Mouse (Mus musculus): ENCODE data around the gene Igsf11. TPM values are rescaled to one million over a fixed set of nuclear protein-coding genes. Genes with fewer than 3 reads are reported as not detected.

Gene Igsf11
- polyA plus RNA-seq, 1 experiment from 2014 or later: 0.21 TPM

DNA sequence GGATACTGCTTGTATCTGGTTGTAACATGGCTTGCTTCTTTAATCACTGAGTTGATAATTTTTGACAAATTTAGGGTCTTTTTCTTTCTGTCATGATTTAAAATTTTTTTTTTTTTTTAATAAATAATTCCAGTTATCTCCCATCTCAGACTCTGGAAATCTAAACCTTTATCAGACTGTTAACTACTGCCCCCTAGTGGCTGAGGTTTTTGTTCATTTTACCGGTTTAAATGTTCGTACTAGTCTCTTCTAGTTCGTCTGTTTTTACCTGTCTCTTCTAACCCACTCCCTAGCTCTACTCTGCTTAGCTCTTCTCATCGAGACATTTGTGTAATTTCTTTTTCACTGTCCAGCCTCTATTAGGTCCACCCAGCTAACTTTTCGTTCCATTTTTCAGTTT is 170.1 kb downstream of the Igsf11 start:
- WGBS: 28% methylated on average over 5 of the region's 5 CpGs

DNA sequence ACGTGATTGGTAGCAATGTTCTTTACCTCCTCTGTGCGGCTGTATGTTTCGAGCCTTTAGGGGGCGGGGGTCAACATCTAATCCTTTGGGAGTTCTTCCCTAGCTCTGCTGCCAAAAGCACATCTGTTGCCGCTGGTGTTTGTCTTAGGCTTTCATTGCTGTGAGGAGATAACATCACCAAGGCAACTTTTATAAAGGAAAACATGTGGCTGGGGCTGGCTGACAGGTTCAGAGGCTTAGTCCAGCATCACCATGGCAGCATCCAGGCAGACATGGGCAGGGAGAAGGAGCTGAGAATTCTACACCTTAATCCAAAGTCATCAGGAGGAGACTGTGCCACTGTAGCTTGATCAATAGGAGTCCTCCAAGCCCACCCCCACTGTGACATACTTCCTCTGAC is 173.1 kb downstream of the Igsf11 start:
- no peaks in the 10 kb centered on the region for H3K9me3 ChIP-seq (replicated peaks; ENCODE audit: control insufficient read depth, low read length)
- WGBS: 33% methylated on average over 5 of the region's 5 CpGs
- H3K4me2 ChIP-seq (ENCODE audit: low read depth, low read length): no peak overlapping the region
- H3K4me1 ChIP-seq (ENCODE audit: control insufficient read depth, insufficient read depth, low read length): no peaks in the 10 kb centered on the region
- 0 out of 2 replicates have a peak, but pooled peaks have one; percentile 23 for ATAC-seq (replicated peaks; ENCODE audit: extremely low read depth, insufficient read depth, low FRiP score)
- no peaks in the 10 kb centered on the region for H3K27me3 ChIP-seq (ENCODE audit: control insufficient read depth, insufficient read depth, low read length)
- H3K9ac ChIP-seq (ENCODE audit: low read length): no peak overlapping the region
- H3K36me3 ChIP-seq (ENCODE audit: control insufficient read depth, insufficient read depth): no peaks in the 10 kb centered on the region
- H3K4me3 ChIP-seq (ENCODE audit: low read length): no peak overlapping the region
- H3K27ac ChIP-seq (ENCODE audit: low read length): no peak overlapping the region

More for the DNA sequence above, 170.1 kb downstream of the Igsf11 start:
- H3K4me3 ChIP-seq (ENCODE audit: low read length): no peak overlapping the region
- no peaks in the 10 kb centered on the region for H3K9me3 ChIP-seq (replicated peaks; ENCODE audit: control insufficient read depth, low read length)
- ATAC-seq (replicated peaks; ENCODE audit: extremely low read depth, insufficient read depth, low FRiP score): no peak
- H3K4me1 ChIP-seq (ENCODE audit: control insufficient read depth, insufficient read depth, low read length): no peaks in the 10 kb centered on the region
- H3K4me2 ChIP-seq (ENCODE audit: low read depth, low read length): no peak overlapping the region
- H3K36me3 ChIP-seq (ENCODE audit: control insufficient read depth, insufficient read depth): no peaks in the 10 kb centered on the region
- H3K9ac ChIP-seq (ENCODE audit: low read length): no peak overlapping the region
- H3K27ac ChIP-seq (ENCODE audit: low read length): no peak overlapping the region
- H3K27me3 ChIP-seq (ENCODE audit: control insufficient read depth, insufficient read depth, low read length): no peaks in the 10 kb centered on the region

DNA sequence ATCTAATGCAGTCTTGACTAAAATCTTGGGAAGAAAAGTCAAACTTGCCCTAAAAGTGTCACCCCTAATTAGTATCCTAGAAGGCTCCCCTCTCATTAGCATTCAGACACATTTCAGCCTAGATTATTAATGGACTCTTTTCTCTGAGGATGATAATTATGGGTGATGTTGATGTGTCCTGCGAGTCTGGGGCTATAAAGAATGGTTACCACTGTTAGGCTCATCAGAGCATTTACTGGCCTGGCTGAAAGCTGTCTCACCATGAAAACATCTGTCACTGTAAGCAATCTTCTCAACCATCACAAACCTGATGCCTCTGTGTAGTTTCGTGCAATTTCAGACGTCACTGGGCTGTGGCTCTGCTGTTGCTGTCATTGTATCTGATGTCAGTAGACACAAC is 179.0 kb downstream of the Igsf11 start:
- Histone ChIP-seq H3K27me3 (ENCODE audit: control insufficient read depth, insufficient read depth, low read length) (no peaks in the 10 kb centered on the region), H3K4me2 (ENCODE audit: low read depth, low read length) (no peak overlapping the region), H3K36me3 (ENCODE audit: control insufficient read depth, insufficient read depth) (no peaks in the 10 kb centered on the region), H3K4me1 (ENCODE audit: control insufficient read depth, insufficient read depth, low read length) (no peaks in the 10 kb centered on the region), H3K9ac (ENCODE audit: low read length) (no peak overlapping the region), H3K9me3 (replicated peaks; ENCODE audit: control insufficient read depth, low read length) (no peaks in the 10 kb centered on the region), H3K4me3 (ENCODE audit: low read length) (no peak overlapping the region), H3K27ac (ENCODE audit: low read length) (no peak overlapping the region)
- 78% methylated on average over 3 of the region's 3 CpGs for WGBS
- ATAC-seq (replicated peaks; ENCODE audit: extremely low read depth, insufficient read depth, low FRiP score): no peak

Other genes with a start within 250 kb of the Igsf11 start
- 38.0 and 42.0 TPM in 2 replicates for gene Arhgap31, start 179.4 kb upstream of the Igsf11 start, polyA plus RNA-seq (2015; fragmentation: Nextera tagmentation; extraction: Ambion mirVana)
- gene B4galt4, start 150.4 kb upstream of the Igsf11 start, polyA plus RNA-seq (2015; fragmentation: Nextera tagmentation; extraction: Ambion mirVana): 22.5 and 22.8 TPM in 2 replicates
- 16.1 and 18.0 TPM in 2 replicates for gene Upk1b, start 92.3 kb upstream of the Igsf11 start, polyA plus RNA-seq (2015; fragmentation: Nextera tagmentation; extraction: Ambion mirVana)
- gene 4930435E12Rik, start 63.9 kb upstream of the Igsf11 start, polyA plus RNA-seq (2015; fragmentation: Nextera tagmentation; extraction: Ambion mirVana): not detected in 2 replicates